Mouse (Mus musculus) splenic B cell, adult 2 months (primary cell): ENCODE results near the gene Ttll13.

ENCODE experiments used
- DNase-seq: peaks from one replicate; pipeline ENCODE4 v3.0.0-alpha.2; 2011; ENCODE audit warnings: low read depth, low spot score
- H3K27me3 ChIP-seq: 2 replicates; pipeline ENCODE4 v1.6.1; 2012; ENCODE audit warnings: mild to moderate bottlenecking, low read length, moderate library complexity, mixed read lengths; ENCODE audit not compliant: control insufficient read depth, poor library complexity, insufficient read depth, severe bottlenecking
- H3K36me3 ChIP-seq: 2 replicates; pipeline ENCODE4 v1.6.1; 2012; ENCODE audit warnings: mild to moderate bottlenecking, low read length, moderate library complexity, mixed read lengths; ENCODE audit not compliant: control insufficient read depth, poor library complexity, insufficient read depth, severe bottlenecking

Ttll13 gene

GRCm38 (mm10) chr7:80230196-80230595 is 16.0 kb upstream of the Ttll13 start:
- Histone ChIP-seq H3K36me3 (peaks cover 9% of the 10 kb centered on the region), H3K27me3 (no peaks in the 10 kb centered on the region)
- peak; percentile 52 for DNase-seq

GRCm38 (mm10) chr7:80231971-80232488 is 14.1 kb upstream of the Ttll13 start:
- H3K36me3 ChIP-seq, result peaks cover 4% of the 10 kb centered on the region; the same call in 1 of the 2 replicates
- no peak for DNase-seq
- no peaks in the 10 kb centered on the region for H3K27me3 ChIP-seq

DNA sequence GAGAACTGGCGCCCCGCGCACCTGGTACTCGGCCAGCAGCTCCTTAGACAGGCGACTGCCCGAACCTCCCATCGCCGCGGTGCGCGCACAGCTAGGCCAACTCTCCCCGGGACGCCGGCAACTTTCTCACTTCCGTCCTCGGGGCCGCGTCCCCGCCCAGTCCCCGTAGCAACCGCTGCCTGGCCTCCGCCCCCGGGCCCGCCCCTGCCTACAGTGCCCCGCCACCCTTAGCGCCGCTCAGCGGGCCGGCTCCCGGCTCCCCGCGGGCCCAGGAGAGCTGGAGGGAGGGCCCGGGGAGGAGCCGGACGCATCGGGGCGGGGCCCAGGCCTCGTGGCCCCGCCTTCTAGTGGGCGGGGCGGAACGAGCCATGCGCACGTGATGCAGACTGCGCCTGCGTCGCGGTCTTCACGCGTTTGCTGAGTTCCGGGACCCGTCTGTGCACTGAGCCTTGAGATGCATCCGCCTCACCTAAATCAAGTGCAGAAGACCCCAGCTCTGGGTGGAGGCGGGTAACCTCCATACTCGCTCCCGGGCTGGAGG is 13.6 kb upstream of the Ttll13 start, which contains the start of the genes Cib1 and Gdpgp1:
TSS of gene Cib1 (minus strand) at position 325 of the 541 bp plus-strand sequence.
TSS of gene Gdpgp1 (plus strand) at position 377 of the 541 bp plus-strand sequence.
- Histone ChIP-seq H3K36me3 (peaks cover 4% of the 10 kb centered on the region; the same call in 1 of the 2 replicates), H3K27me3 (no peaks in the 10 kb centered on the region)
- DNase-seq, result peak; percentile 98

DNA sequence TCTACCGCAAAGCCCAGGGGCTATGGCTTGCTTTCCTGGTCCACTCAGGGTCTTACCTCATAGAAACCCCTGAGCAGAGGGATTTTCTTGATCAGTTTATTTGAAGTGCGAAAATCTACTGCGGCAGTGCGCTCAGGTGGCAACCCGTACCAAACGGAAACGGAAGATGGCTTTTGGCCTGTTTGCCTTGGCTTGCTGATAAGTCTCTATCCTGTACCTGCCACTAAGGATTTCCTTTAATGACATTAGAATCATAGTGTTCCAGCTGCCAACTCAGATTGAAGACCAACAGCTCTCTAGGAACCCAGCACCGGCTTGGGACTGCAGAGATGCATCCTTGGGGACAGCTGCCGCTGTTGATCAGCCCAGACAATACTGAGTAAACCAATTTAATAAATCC is 12.4 kb upstream of the Ttll13 start:
- Histone ChIP-seq H3K27me3 (no peaks in the 10 kb centered on the region), H3K36me3 (peaks cover 2% of the 10 kb centered on the region)
- DNase-seq, result no peak

DNA sequence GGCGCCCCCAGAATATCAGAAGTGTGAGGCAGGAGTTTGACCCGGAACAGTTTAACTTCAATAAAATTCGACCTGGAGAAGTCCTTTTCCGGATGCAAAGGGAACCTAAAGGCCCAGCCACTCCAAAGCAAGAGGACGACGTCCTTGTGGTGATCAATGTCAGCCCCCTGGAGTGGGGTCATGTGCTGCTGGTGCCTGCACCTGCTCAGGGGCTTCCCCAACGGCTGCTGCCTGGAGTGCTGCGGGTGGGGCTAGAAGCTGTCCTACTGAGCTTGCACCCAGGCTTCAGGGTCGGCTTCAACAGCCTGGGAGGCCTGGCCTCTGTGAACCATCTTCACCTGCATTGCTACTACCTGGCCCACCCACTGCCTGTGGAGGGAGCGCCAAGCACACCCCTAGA is 7.6 kb upstream of the Ttll13 start:
- DNase-seq, result no peak
- H3K27me3 ChIP-seq, result no peaks in the 10 kb centered on the region
- peaks cover 3% of the 10 kb centered on the region for H3K36me3 ChIP-seq

DNA sequence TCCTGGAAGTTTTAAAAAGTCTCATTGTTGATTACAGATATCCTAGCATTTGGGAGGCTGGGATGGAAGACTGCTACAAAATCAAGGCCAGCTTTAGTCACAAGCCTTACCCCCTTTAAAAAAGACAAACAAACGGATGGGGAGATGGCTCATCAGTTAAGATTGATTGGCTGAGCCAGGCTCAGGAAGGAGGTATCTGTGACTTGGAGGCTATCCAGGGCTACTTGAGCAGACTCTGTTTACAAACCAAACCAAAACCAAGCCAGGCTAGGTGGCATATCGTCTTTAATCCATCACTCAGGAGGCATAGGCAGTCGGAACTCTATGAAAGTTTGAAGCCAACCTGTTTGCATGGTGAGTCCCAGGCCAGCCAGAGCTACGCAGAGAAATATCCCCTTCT is 4.5 kb upstream of the Ttll13 start:
- DNase-seq, result no peak

DNA sequence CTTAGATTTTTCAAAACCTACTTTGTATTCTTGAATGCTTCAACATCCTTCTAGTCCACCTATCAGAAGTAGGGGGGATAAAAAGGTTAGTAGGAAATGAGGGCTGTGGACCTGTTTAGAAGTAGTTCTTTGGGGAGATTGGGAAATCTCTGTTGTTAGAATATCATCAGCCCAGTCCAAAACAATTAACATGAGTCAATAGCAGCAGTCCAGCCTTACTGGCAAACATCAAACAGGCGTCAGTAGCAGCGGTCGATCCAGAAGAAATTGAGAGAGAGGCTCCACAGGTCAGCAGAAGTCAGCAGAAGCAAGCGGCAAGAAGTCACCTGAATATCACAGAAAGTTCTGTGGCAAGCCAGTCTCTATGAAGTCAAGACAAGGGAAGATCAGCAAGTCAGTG is 1.3 kb upstream of the Ttll13 start:
- Histone ChIP-seq H3K27me3 (no peaks in the 10 kb centered on the region), H3K36me3 (no peaks in the 10 kb centered on the region)
- no peak for DNase-seq

More for the DNA sequence above, 4.5 kb upstream of the Ttll13 start:
- H3K36me3 ChIP-seq, result peaks cover 1% of the 10 kb centered on the region; the same call in 1 of the 2 replicates
- H3K27me3 ChIP-seq, result no peaks in the 10 kb centered on the region

DNA sequence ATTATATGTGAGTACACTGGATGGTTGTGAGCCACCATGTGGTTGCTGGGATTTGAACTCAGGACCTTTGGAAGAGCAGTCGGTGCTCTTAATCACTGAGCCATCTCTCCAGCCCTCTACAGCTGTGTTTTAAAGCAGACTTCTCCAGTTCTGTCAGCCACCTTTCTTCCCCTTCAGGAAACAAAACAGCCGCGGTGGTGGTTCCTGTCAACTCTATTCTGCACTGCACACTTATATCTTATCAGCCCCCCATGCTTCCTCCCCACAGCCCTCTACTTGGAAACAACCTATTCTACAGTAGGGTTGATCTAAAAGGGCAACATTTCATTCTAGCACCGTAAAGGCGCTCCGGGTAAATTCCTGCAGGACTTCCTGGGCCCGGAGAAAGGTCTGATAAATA is 683 bp downstream of the Ttll13 start:
- no peaks in the 10 kb centered on the region for H3K36me3 ChIP-seq
- no peak for DNase-seq
- no peaks in the 10 kb centered on the region for H3K27me3 ChIP-seq

DNA sequence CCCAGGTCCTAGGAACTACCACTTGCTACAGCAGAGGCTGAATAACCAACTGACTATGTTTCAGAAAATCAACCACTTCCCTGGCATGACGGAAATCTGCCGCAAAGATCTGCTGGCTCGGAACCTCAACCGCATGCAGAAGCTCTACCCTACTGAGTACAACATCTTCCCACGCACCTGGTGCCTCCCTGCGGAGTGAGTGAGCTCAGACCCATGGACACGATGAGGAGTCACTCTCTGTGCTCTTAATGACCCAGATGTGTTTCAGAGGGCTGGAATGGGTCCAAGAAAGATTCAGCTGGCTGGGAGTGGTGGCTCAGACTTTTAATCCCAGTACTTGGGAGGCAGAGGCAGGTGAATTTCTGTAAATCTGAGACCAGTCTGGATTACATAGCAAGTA is 6.3 kb downstream of the Ttll13 start:
- no peaks in the 10 kb centered on the region for H3K36me3 ChIP-seq
- H3K27me3 ChIP-seq, result no peaks in the 10 kb centered on the region
- no peak for DNase-seq

DNA sequence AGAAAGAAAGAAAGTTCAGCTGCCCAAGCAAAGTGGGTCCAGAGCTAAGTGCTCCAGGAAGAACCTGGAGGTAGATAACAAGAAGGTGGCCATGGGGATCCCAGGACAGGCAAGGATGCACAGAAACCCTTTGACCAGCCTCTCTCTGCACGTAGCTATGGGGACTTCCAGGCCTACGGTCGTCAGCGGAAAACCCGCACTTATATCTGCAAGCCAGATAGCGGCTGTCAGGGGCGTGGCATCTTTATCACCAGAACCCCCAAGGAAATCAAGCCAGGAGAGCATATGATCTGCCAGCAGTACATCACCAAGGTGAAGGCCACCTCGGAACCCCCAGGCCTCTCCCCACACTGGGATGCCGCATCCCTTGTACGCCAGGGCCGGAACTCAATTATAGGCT is 6.7 kb downstream of the Ttll13 start:
- Histone ChIP-seq H3K36me3 (no peaks in the 10 kb centered on the region), H3K27me3 (no peaks in the 10 kb centered on the region)
- no peak for DNase-seq

DNA sequence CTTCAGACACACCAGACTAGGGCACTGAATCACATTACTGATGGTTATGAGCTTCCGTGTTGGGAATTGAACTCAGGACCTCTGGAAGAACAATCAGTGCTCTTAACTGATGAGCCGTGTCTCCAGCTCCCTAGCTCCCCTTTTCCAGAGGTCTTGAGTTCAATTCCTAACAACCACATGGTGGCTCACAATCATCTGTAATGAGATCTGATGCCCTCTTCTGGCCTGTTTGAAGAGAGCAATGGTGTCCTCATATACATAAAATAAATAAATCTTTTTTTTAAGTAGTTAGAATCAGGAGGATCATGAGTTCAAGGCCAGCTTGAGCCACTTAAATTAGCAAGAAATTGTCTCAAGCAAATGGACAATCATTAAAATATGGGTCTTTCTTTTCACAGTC is 9.8 kb downstream of the Ttll13 start:
- Histone ChIP-seq H3K27me3 (no peaks in the 10 kb centered on the region), H3K36me3 (no peaks in the 10 kb centered on the region)
- DNase-seq, result peak; percentile 51

- H3K27me3 ChIP-seq, result no peaks in the 10 kb centered on the region
- H3K36me3 ChIP-seq, result no peaks in the 10 kb centered on the region
- no peak for DNase-seq
Measured at GRCm38 (mm10) chr7:80257706-80258105, 11.5 kb downstream of the Ttll13 start.

DNA sequence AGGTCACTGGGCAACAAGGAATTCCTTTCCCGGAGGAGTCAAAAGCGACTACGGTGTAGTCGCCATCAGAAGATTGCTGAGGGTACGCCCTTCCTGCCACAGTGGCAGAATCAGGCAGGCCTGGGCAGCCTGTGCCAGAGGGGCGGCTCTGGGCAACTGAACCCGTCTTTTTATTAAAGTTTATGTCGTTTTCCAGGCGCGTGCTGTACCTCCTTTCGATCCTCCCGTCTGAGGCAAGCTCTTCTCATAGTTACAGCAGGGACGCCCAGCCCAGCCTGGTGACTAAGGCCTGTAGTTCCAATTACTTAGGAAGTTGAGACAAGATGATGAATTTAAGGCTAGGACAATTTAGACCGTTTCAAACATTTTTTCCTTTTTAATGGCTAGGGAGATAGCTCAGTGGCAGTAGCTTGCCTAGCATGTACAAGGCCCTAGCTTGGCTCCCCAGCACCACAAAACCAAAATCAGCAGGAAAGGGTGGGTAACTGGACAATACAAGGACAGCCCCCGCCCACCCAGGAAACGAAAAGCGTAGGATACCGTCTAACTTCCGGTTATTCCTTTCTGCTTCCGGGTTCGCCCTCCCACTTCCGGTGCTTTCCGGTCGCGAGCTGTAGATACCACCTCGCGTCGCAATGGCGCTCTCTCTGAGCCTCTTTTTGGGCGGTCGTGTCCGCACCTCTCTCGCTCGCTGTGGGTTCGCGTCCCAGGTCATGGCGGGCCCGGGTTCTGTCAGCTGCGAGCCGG is 14.6 kb downstream of the Ttll13 start, which contains the start of gene Ngrn:
TSS of gene Ngrn (plus strand) at position 591 of the 747 bp plus-strand sequence.
- peaks cover 8% of the 10 kb centered on the region for H3K36me3 ChIP-seq
- DNase-seq, result peak; percentile 85
- no peaks in the 10 kb centered on the region for H3K27me3 ChIP-seq

DNA sequence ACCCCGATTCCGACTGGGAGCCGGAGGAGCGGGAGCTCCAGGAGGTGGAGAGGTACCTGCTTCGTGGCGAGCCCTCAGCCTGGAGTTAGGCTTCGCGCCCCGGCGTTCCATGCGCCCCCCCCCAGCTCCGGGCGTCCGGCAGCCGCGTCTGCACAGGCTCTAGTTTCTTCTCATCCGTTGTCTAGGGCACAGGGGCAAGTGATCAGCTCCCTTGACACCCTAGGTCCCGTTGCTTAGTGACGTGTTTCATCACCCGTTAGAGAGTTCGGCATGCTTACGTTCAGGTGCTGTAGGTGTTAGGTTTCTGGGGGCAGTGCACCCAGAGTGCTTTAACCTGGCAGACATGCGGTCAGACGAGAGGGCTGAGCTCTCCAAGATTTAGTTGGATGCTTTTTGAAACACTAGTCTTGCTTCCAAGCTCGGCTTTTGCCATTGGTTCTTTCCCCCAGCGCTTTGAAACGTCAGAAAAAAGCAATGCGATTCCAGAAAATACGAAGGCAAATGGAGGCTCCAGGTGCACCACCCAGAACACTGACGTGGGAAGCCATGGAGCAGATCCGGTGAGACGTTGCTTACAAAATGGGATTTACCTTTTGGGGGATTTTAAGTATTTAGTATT is 15.3 kb downstream of the Ttll13 start:
- peaks cover 10% of the 10 kb centered on the region for H3K36me3 ChIP-seq
- H3K27me3 ChIP-seq, result no peaks in the 10 kb centered on the region
- DNase-seq, result peak; percentile 50

GRCm38 (mm10) chr7:80264606-80265005 is 18.4 kb downstream of the Ttll13 start:
- Histone ChIP-seq H3K27me3 (no peaks in the 10 kb centered on the region), H3K36me3 (peaks cover 11% of the 10 kb centered on the region)
- DNase-seq, result no peak
